Mouse (Mus musculus) neural tube, embryonic 11.5 days (tissue): ENCODE results near the gene Soga1. TPM values are rescaled to one million over a fixed set of nuclear protein-coding genes. Genes with fewer than 3 reads are reported as not detected.

Experiments used
- ATAC-seq: fragments of 200-750 bp; cut with Nextera tagmentation; 2 replicates; pipeline ENCODE4 v1.8.0; 2017; ENCODE audit warnings: moderate number of reproducible peaks, mild to moderate bottlenecking, moderate TSS enrichment, moderate library complexity; ENCODE audit not compliant: insufficient read depth, low FRiP score, low TSS enrichment
- DNase-seq: peaks from one replicate; pipeline ENCODE4 v3.0.0-alpha.2; 2015; ENCODE audit warnings: low spot score
- H3K27ac ChIP-seq: fragments of 300-500 bp; sonication (generic); 2 replicates; pipeline ENCODE4 v1.5.1; 2014; ENCODE audit warnings: low read depth, mild to moderate bottlenecking, low read length
- H3K27me3 ChIP-seq: fragments of 300-500 bp; sonication (generic); 2 replicates; pipeline ENCODE4 v1.6.1; 2014; ENCODE audit warnings: mild to moderate bottlenecking, low read length, mixed read lengths; ENCODE audit not compliant: control insufficient read depth, insufficient read depth
- H3K36me3 ChIP-seq: fragments of 300-500 bp; sonication (generic); 2 replicates; pipeline ENCODE4 v1.6.1; 2014; ENCODE audit warnings: mild to moderate bottlenecking, low read length, moderate library complexity, mixed read lengths; ENCODE audit not compliant: control insufficient read depth, insufficient read depth
- H3K4me1 ChIP-seq: fragments of 300-500 bp; sonication (generic); 2 replicates; pipeline ENCODE4 v1.6.1; 2014; ENCODE audit warnings: low read length, mixed read lengths; ENCODE audit not compliant: control insufficient read depth, insufficient read depth
- H3K4me2 ChIP-seq: fragments of 300-500 bp; sonication (generic); 2 replicates; pipeline ENCODE4 v1.6.1; 2014; ENCODE audit warnings: low read depth, mild to moderate bottlenecking, moderate library complexity
- H3K4me3 ChIP-seq: fragments of 300-500 bp; sonication (generic); 2 replicates; pipeline ENCODE4 v1.5.1; 2014; ENCODE audit warnings: low read depth, low read length
- H3K9ac ChIP-seq: fragments of 300-500 bp; sonication (generic); 2 replicates; pipeline ENCODE4 v1.6.1; 2014; ENCODE audit warnings: mild to moderate bottlenecking, low read length
- H3K9me3 ChIP-seq: fragments of 300-500 bp; sonication (generic); 2 replicates; pipeline ENCODE4 v1.6.1; 2016; ENCODE audit warnings: low read length; ENCODE audit not compliant: control insufficient read depth
- WGBS: fragments of 180-500 bp; shearing (Covaris S2); extraction: QIAGEN DNeasy Blood & Tissue Kit; methylation state at CpG from one replicate; pipeline ENCODE4 v1.1.7; 2014; 5-methylcytosine and 5-hydroxymethylcytosine counted together
- polyA plus RNA-seq: library from polyadenylated mRNA; unstranded; fragments of >200 nt; fragmentation: Nextera tagmentation; extraction: Ambion mirVana; gene quantifications from 2 replicates; pipeline ENCODE4 v1.2.1, GENCODE M21; 2014

The Soga1 gene
- polyA plus RNA-seq, 1 experiment from 2014 or later: 7.6 TPM

GRCm38 (mm10) chr2:157043987-157044386, 35.1 kb downstream of the Soga1 start:
- H3K4me2 ChIP-seq: no peak overlapping the region
- H3K27me3 ChIP-seq: no peaks in the 10 kb centered on the region
- no peaks in the 10 kb centered on the region for H3K9me3 ChIP-seq
- H3K27ac ChIP-seq: no peak overlapping the region
- H3K4me1 ChIP-seq: no peaks in the 10 kb centered on the region
- H3K9ac ChIP-seq: no peak overlapping the region
- ATAC-seq: no peak
- peaks cover 31% of the 10 kb centered on the region for H3K36me3 ChIP-seq
- no peak for DNase-seq
- no peak overlapping the region for H3K4me3 ChIP-seq

- H3K4me1 ChIP-seq: no peaks in the 10 kb centered on the region
- DNase-seq (no peak), ATAC-seq (no peak)
- H3K27me3 ChIP-seq: no peaks in the 10 kb centered on the region
- no peak overlapping the region for H3K4me3 ChIP-seq
- no peak overlapping the region for H3K27ac ChIP-seq
- no peak overlapping the region for H3K4me2 ChIP-seq
- 95% methylated on average over 8 of the region's 8 CpGs for WGBS
- no peaks in the 10 kb centered on the region for H3K9me3 ChIP-seq
- H3K9ac ChIP-seq: no peak overlapping the region
- H3K36me3 ChIP-seq: peaks cover 31% of the 10 kb centered on the region
These were observed 35.5 kb downstream of the Soga1 start for GRCm38 (mm10) chr2:157043556-157043955.

DNA sequence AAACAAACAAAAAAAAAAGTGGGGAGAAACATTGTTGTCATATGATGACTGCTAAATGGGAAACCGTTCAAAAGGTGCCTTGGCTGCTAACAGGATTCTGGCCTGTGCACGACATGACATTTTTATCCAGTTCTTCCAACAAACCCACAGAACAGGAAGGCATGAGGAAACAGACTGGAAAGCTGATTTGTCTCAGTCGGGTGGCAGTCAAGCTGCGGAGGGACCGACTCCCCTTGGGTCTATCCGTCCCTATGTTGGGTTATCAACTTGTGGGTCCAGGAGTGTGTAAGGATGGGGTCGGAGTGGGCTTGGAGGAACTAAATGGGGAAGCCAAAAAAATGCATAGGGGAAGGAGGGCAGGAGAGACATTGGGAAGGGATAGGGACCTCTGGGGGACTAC, 37.6 kb downstream of the Soga1 start:
- ATAC-seq (no peak), DNase-seq (no peak)
- 88% methylated on average over 7 of the region's 7 CpGs for WGBS
- Histone ChIP-seq H3K9me3 (no peaks in the 10 kb centered on the region), H3K4me1 (no peaks in the 10 kb centered on the region), H3K36me3 (peaks cover 36% of the 10 kb centered on the region), H3K27me3 (no peaks in the 10 kb centered on the region), H3K4me2 (no peak overlapping the region), H3K4me3 (no peak overlapping the region), H3K9ac (no peak overlapping the region), H3K27ac (no peak overlapping the region)

- ATAC-seq (no peak), DNase-seq (no peak)
- no peaks in the 10 kb centered on the region for H3K9me3 ChIP-seq
- peaks cover 33% of the 10 kb centered on the region for H3K36me3 ChIP-seq
- H3K4me2 ChIP-seq: no peak overlapping the region
- no peak overlapping the region for H3K9ac ChIP-seq
- no peak overlapping the region for H3K4me3 ChIP-seq
- no peaks in the 10 kb centered on the region for H3K27me3 ChIP-seq
- 81% methylated on average over 17 of the region's 17 CpGs for WGBS
- H3K27ac ChIP-seq: no peak overlapping the region
- H3K4me1 ChIP-seq: no peaks in the 10 kb centered on the region
These were observed 38.4 kb downstream of the Soga1 start for GRCm38 (mm10) chr2:157040649-157041046.

DNA sequence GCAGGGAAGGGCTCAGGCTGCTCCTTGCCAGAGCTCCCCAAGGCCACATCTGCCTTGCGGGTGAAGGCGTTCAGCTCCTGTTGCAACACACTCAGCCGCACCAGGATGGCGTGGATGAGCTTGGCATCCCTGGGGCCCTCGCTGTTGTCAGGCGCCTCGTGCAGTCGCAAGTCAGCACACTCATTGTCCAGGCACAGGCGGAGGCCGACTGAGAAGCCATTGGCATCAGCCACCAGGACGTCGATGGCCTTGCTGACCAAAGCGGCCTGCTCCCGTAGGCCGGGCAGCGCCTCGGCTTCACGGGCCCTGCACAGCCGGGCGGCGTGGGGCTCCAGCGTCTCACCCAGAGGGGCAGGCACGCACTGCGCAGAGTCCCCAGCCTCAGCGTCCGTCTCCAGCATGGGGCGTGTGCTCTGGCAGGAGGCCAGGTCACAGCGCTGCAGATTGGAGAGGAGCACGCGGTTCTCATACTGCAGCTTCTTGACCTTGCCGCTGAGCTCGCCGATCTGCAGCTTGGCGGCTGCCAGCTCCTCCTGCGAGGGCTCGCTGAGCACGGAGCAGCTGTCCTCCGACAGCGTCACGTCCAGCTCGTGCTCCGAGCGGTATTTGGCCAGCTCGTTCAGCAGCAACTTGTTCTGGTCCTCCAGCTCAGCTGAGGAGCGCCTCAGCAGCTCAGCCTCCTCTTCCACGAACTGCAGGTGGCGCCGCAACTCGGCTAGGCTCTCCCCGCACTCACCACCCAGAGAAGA, 39.0 kb downstream of the Soga1 start:
- 90% methylated on average over 50 of the region's 50 CpGs for WGBS
- Histone ChIP-seq H3K9ac (no peak overlapping the region), H3K36me3 (peaks cover 28% of the 10 kb centered on the region), H3K27me3 (no peaks in the 10 kb centered on the region), H3K9me3 (no peaks in the 10 kb centered on the region), H3K4me3 (no peak overlapping the region), H3K4me1 (no peaks in the 10 kb centered on the region), H3K27ac (no peak overlapping the region), H3K4me2 (no peak overlapping the region)
- DNase-seq: no peak
- no peak for ATAC-seq

GRCm38 (mm10) chr2:157037303-157037702, 41.8 kb downstream of the Soga1 start:
- H3K4me2 ChIP-seq: no peak overlapping the region
- H3K4me3 ChIP-seq: no peak overlapping the region
- no peaks in the 10 kb centered on the region for H3K9me3 ChIP-seq
- H3K9ac ChIP-seq: no peak overlapping the region
- no peak overlapping the region for H3K27ac ChIP-seq
- no peaks in the 10 kb centered on the region for H3K27me3 ChIP-seq
- ATAC-seq (no peak), DNase-seq (no peak)
- H3K36me3 ChIP-seq: peaks cover 34% of the 10 kb centered on the region
- H3K4me1 ChIP-seq: no peaks in the 10 kb centered on the region
- WGBS: 70% methylated on average over 9 of the region's 9 CpGs

GRCm38 (mm10) chr2:157036400-157036799, 42.7 kb downstream of the Soga1 start:
- DNase-seq: no peak
- H3K4me3 ChIP-seq: no peak overlapping the region
- no peak overlapping the region for H3K4me2 ChIP-seq
- peaks cover 34% of the 10 kb centered on the region for H3K36me3 ChIP-seq
- H3K9me3 ChIP-seq: no peaks in the 10 kb centered on the region
- no peak overlapping the region for H3K9ac ChIP-seq
- WGBS: 93% methylated on average over 8 of the region's 8 CpGs
- H3K27ac ChIP-seq: no peak overlapping the region
- no peaks in the 10 kb centered on the region for H3K4me1 ChIP-seq
- ATAC-seq: no peak
- H3K27me3 ChIP-seq: no peaks in the 10 kb centered on the region

- 91% methylated on average over 7 of the region's 7 CpGs for WGBS
These were observed 43.7 kb downstream of the Soga1 start for GRCm38 (mm10) chr2:157035371-157035770.

GRCm38 (mm10) chr2:157030804-157031203, 48.2 kb downstream of the Soga1 start:
- H3K4me3 ChIP-seq: no peak overlapping the region
- no peaks in the 10 kb centered on the region for H3K9me3 ChIP-seq
- DNase-seq: peak; percentile 81
- H3K9ac ChIP-seq: no peak overlapping the region
- 48% methylated on average over 9 of the region's 9 CpGs for WGBS
- peaks cover 56% of the 10 kb centered on the region for H3K36me3 ChIP-seq
- H3K4me2 ChIP-seq: no peak overlapping the region
- H3K27me3 ChIP-seq: no peaks in the 10 kb centered on the region
- H3K27ac ChIP-seq: no peak overlapping the region
- ATAC-seq: no peak
- H3K4me1 ChIP-seq: no peaks in the 10 kb centered on the region

More at GRCm38 (mm10) chr2:157035371-157035770, 43.7 kb downstream of the Soga1 start:
- Histone ChIP-seq H3K4me1 (no peaks in the 10 kb centered on the region), H3K9me3 (no peaks in the 10 kb centered on the region), H3K36me3 (peaks cover 33% of the 10 kb centered on the region), H3K27me3 (no peaks in the 10 kb centered on the region), H3K27ac (no peak overlapping the region), H3K9ac (no peak overlapping the region), H3K4me2 (no peak overlapping the region), H3K4me3 (no peak overlapping the region)
- ATAC-seq (no peak), DNase-seq (no peak)
